Mouse (Mus musculus) small intestine, adult 2 months (tissue): ENCODE results near the gene Cux2.

Source experiments
- CTCF ChIP-seq: fragments of 200-500 bp; IDR thresholded peaks from 2 replicates; pipeline ENCODE4 v1.5.1; 2012; ENCODE audit warnings: low read depth, mild to moderate bottlenecking, control low read depth, inconsistent platforms, low read length, moderate library complexity, mixed read lengths; ENCODE audit not compliant: insufficient replicate concordance, insufficient read length; ENCODE audit errors: extremely low read depth
- POLR2A ChIP-seq: fragments of 200-500 bp; IDR thresholded peaks from 2 replicates; pipeline ENCODE4 v1.6.1; 2012; ENCODE audit warnings: low read depth, mild to moderate bottlenecking, control low read depth, inconsistent platforms, low read length, moderate library complexity

GRCm38 (mm10) chr5:121948302-121949049 lies 101.4 kb downstream of the Cux2 start:
- no peak for TF ChIP-seq POLR2A
- no peak for TF ChIP-seq CTCF
